Mouse (Mus musculus): ENCODE measurements at regions not wholly inside any gene's neighbourhood (a gene's known extent, or its start where the extent isn't known, plus 50 kb on each side); places are given as distances from the start of the nearest gene placed in this dataset.

GRCm38 (mm10) chr13:52188605-52189003 lies 342.1 kb downstream of the Gadd45g start:
- in situ Hi-C loops (cut with MboI, MseI): no loop called here

DNA sequence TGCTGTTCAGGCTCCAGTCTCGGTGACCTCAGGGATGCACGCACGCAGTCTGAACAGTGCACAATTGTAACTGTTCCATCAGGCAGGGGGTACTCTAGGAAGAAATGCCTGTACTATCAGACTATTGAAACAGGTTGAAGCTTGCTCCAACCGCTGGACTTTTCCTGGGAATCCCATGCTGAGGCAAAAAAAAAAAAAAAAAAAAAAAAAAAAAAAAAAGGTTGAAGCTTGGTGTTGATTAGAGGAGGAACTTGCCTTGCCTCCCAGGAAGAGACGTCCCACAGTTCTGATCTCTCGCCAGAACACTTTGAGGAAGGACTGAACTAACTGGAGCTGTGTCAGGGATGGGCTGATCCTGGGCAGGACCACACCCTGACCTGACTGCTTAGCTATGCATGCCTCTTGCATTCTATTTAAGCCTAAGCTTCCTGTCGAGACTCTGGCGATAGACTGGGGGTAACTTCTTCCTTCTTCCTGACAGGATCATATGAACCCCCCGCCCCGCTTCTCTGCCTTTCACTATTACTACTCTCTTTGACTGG lies 341.6 kb downstream of the Diras2 start:
- in situ Hi-C loops (cut with MboI, MseI): no loop called here

DNA sequence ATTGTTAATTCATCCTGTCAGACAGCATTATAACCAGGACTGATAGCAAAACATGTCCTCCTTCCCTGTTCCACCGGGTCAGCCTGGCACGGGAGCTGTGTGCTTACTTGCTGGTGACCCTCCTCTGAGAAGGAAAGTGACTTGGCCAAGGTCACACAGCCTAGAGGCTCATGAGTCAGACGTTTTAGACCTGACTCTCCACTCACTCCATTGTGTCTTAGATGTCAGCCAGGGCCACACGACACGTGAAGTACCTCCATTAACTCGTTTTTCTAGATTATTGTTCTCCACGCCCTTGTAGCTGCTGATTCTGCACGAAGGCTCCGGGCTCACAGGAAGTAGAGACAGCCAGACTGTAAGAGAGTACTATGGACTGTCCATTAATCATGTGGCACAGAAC lies 340.8 kb downstream of the Diras2 start:
- in situ Hi-C loops (cut with MboI, MseI): no loop called here

- in situ Hi-C loops (cut with MboI, MseI): no loop called here
Observed at GRCm38 (mm10) chr13:52190848-52191590, 340.1 kb downstream of the Diras2 start.

- in situ Hi-C loops (cut with MboI, MseI): no loop called here
Observed at GRCm38 (mm10) chr13:52196917-52197316, 334.2 kb downstream of the Diras2 start.

- in situ Hi-C loops (cut with MboI, MseI): no loop called here
Observed at GRCm38 (mm10) chr13:52198649-52199348, 332.3 kb downstream of the Diras2 start.

- in situ Hi-C loops (cut with MboI, MseI): no loop called here
Observed at GRCm38 (mm10) chr13:52202372-52202771, 328.7 kb downstream of the Diras2 start.

DNA sequence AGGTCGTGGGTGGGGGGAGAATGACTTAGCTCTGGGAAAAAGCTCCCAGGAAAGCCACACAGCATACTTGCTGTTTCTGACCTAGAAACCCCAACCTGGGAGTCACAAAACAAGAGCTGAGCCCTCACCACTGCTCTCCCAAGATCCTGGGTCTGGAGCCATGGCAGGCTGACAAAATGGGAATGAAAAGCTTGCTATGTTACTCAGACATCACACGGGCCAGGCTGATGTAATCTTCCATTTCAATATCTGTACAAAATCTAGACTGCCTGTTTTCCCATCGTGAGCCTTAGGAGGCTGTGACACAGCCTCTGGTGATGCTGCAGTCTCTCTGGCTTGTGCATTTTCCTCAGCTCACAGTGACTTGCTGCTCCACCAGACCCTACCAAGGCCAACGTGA lies 325.1 kb downstream of the Diras2 start:
- in situ Hi-C loops (cut with MboI, MseI): no loop called here

DNA sequence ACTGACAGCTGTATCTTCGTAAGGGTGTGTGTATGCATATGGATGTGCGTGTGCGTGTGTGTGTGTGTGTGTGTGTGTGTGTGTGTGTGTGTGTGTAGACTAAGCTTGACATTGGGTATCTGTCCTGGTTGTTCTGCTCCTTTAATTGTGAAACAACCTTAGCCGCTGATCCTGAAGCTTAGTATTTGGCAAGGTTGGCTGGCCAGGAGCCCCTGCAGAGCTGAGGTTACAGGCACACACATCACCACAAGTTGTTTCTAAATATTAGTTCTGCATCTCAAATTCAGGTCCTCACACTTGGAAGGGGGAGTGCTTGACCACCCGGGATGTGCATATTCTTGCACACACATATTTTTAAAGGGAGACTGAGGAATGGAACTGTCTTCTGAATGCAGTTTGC lies 314.7 kb downstream of the Diras2 start:
- in situ Hi-C loops (cut with MboI, MseI): no loop called here

- in situ Hi-C loops (cut with MboI, MseI): no loop called here
Observed at GRCm38 (mm10) chr13:52217066-52217465, 314.0 kb downstream of the Diras2 start.

DNA sequence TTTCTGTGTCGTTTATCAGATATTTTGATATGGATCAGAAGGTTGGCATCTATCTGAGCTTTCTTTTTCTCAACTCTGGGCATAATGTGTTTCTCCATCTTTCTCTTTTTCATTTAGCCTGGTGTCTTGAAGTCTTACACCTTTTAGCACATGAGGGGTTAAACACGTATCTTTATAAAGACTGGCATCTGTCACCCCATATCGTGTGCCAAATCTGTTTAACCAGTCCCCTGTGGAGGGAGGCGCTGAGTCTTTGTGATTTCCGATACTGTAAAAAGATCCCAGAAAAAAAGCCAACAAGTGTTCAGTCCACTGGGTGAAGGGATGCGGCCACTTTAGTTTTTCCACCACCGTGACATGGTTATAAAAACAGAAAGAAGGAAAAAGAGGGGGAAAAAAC lies 313.3 kb downstream of the Diras2 start:
- in situ Hi-C loops (cut with MboI, MseI): no loop called here

DNA sequence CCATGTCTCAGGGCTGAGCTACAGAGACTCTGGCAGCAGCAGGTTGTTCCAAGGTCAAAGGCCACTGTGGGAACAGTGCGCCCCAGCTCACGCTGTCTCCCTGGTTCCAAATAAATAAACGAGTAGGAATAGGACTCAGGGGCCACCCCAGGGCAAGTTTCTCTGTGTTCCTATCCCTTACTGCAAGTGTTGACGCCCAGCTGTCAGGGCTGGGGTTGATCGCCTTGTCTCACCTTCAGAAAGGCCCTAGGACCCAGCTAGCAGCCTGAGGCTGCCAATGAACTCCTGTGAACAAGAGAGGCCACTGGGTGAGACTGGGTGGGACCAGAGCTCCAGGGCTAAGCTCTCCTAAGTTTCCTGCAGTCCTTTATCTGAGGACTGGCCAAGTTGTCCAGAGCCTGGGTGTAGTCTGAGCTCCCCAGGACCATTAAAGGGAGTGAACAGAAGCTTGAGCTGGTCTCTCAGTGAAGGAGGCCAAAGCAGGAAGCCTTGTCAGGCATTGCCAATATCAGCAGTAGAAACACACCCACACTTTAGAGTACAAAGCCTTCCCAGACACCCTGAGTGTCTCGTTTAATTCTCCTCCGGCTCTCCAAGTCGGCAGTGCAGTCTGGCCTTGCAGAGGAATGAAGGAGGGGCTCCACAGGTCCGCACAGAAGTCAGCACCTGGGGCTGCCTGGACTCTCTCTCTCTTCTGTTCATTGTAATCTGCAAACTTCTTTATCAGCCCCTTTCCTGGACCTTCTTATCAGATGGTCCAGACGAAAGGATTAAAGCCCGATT lies 308.6 kb downstream of the Diras2 start:
- in situ Hi-C loops (cut with MboI, MseI): no loop called here

GRCm38 (mm10) chr13:52223098-52223962 lies 307.7 kb downstream of the Diras2 start:
- in situ Hi-C loops (cut with MboI, MseI): no loop called here

DNA sequence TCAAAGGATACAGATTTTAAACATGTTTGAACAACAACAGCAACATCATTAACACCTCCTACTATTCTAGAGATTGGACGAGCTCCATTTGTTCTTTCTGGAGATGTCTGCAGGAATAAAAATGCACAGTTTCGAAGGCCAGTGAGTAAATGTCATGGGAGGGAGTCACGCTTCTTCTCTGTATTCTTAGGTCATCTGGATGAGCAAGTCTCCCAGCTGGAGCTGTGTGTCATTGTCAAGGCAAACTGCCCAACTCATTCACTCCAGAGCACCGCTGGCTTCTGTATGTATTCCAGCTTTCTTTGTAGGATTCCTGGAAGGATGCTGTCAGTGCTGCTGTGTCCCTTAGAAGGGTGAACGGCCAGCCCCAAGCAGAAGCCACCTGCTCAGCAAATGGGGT lies 297.1 kb downstream of the Diras2 start:
- in situ Hi-C loops (cut with MboI, MseI): loop anchor here (25.0 kb wide), 1 partner anchor 547 kb away; no protein-coding TSS in a partner anchor

- in situ Hi-C loops (cut with MboI, MseI): loop anchor here (25.0 kb wide), 1 partner anchor 549 kb away; no protein-coding TSS in a partner anchor
Observed at GRCm38 (mm10) chr13:52236105-52236504, 295.0 kb downstream of the Diras2 start.

GRCm38 (mm10) chr13:52239563-52239962 lies 291.5 kb downstream of the Diras2 start:
- in situ Hi-C loops (cut with MboI, MseI): loop anchor here (25.0 kb wide), 1 partner anchor 552 kb away; no protein-coding TSS in a partner anchor

DNA sequence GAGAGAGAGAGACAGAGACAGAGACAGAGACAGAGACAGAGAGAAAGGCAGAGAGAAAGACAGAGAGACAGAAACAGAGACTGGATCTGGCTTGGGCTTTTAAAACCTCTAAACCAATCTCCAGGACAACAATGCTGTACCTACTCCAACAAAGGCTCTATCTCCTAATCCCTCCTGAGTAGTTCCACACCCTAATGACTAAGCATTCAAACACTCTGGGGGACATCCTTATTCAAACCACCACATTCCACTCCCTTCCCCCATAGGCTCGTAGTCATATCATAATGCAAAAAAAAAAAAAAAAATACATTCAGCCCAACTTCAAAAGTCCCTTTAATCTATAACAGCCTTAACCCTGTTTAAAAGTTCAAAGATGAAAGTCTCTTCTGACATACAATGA lies 289.3 kb downstream of the Diras2 start:
- in situ Hi-C loops (cut with MboI, MseI): loop anchor here (25.0 kb wide), 1 partner anchor 554 kb away; no protein-coding TSS in a partner anchor

DNA sequence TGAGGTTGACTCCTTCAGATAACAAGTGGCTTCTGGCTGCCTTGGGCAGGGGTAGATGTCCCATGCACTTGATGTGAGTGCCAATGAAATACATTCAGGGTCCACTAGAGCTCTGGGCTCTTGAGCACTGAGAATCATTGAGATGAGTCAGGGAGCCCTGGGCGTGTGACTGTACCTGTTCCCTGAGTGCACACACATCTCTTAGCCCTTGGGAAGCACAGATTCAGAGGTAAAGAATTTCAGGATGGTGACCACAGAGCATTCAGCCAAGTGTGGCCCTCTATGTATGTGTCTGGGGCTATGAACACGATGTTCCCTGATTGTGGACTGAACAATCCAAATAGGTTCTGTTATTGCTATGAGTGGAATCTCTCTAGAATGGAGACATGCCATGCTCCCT lies 281.6 kb downstream of the Diras2 start:
- in situ Hi-C loops (cut with MboI, MseI): loop anchor here (25.0 kb wide), 1 partner anchor 562 kb away; no protein-coding TSS in a partner anchor

DNA sequence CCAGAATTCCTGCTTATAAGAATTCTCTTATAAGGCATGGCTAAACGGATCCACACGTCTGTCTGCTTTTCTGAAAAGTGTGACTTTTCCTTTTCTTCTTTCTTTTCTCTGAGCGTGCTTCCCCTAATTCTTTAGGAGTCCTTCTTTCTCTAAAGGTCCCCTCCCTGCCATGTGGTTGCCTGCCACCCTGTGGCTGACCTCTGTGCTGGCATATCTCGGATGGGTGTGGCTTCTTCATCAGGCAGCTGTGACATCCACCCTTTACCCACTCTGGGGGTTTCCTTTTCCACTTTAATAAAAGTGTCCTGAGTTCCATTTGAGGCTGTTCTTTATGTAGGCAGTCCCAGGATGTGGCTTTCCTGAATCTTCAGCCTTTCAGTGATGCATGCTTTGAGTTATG lies 280.7 kb downstream of the Diras2 start:
- in situ Hi-C loops (cut with MboI, MseI): loop anchor here (5.0 kb wide), 1 partner anchor 372 kb away; no protein-coding TSS in a partner anchor

DNA sequence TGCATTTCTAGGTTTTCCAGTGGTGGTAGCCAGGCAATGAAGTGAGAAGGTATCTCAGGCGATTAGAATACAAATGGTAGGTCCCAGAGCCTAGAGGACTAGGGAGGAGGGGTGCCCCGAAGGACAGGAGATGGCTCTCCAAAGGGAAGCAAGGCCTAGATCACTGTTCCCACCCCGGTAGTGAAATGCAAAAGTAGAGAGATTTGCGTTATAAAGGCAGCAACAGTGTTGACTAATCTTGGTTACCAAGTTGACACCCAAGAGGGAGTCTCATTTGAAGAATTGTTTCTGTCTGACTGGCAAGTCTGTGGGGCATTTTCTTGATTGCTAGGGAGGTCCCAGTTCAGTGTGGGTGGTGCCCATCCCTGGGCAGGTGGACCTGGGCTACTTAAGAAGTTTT lies 278.8 kb downstream of the Diras2 start:
- in situ Hi-C loops (cut with MboI, MseI): loop anchor here (5.0 kb wide), 1 partner anchor 370 kb away; no protein-coding TSS in a partner anchor

DNA sequence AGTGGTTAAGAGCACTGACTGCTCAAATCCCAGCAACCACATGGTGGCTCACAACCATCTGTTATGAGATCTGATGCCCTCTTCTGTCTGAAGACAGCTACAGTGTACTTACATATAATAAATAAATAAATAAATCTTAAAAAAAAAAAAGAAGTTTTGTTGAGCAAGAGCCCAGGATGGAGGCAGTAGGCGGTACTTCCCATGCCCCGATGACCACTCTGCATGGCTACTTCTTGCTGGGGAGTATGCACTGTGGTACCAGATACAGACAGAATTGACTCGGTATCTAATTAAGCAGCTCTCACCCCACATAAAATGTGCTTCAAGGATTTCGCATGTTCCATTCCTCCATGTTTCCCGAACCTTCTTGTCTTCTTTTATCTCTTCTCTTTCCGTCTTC lies 278.4 kb downstream of the Diras2 start:
- in situ Hi-C loops (cut with MboI, MseI): loop anchor here (5.0 kb wide), 1 partner anchor 370 kb away; no protein-coding TSS in a partner anchor
